12 mouse cellular contexts compared by ENCODE assay signal in the genomic region with DNA sequence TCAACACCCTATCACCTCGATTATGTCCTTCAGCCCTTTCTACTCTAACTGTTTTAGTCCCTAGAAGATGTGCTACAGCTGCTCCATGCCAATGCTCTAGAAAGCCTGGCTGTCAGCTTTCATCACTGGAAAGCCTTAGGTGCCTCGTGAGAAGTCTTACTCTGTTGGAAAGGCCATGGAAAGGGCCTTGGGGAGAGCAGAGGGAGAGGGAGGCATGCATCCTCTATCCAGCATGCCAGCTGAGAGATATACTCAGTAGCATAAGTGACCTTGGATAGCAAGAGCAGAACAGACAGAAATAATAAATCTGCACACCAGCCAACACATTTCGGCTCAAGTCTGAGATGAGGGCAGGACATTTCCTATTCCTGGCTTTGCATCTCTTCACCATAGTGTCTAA.
"Had no signal": no experiment of that assay in that cellular context is flagged by ENCODE, and none has a peak within 500 bp of the region (broad histone marks: within the 10 kb centered on the region; RNA-seq: fewer than 3 reads in every experiment).

No protein-coding gene starts in this region.

- H3K36me3 ChIP-seq: limb, embryonic 13.5 days; midbrain, embryonic 12.5 days; neural tube, embryonic 15.5 days had no signal

- H3K4me2 ChIP-seq: limb, embryonic 13.5 days; midbrain, embryonic 12.5 days; neural tube, embryonic 15.5 days had no signal

- DNase-seq: kidney, adult 18-20 months; kidney, postnatal 10 days; lung, adult 2 months; right cerebral cortex, adult 18-20 months; right cerebral cortex, postnatal 25 days; thymus, adult 2 months; thymus, postnatal 25 days had no signal

- H3K4me1 ChIP-seq: limb, embryonic 13.5 days; neural tube, embryonic 15.5 days had no signal

- H3K27ac ChIP-seq: limb, embryonic 13.5 days; liver, embryonic 14.5 days; midbrain, embryonic 12.5 days; neural tube, embryonic 15.5 days had no signal

- H3K9ac ChIP-seq: limb, embryonic 13.5 days; liver, embryonic 14.5 days; midbrain, embryonic 12.5 days; neural tube, embryonic 15.5 days had no signal

- H3K9me3 ChIP-seq: limb, embryonic 13.5 days; midbrain, embryonic 12.5 days; neural tube, embryonic 15.5 days had no signal

- H3K4me3 ChIP-seq: limb, embryonic 13.5 days; midbrain, embryonic 12.5 days; myocyte; neural tube, embryonic 15.5 days had no signal

- H3K27me3 ChIP-seq: limb, embryonic 13.5 days had no signal
